ENCODE assay signal across 8 mouse cellular contexts in genomic region chr16:46290199-46290598, GRCm38 (mm10).
DNase-seq lines count a peak whose midpoint lies in the region; ATAC-seq and TF ChIP-seq lines count a peak whose summit lies in the region.

No protein-coding gene starts in this region.

- no peak overlapping the region for H3K4me3 ChIP-seq in cerebellum, adult 2 months (replicated peaks; ENCODE audit: insufficient read depth, low read depth, low read length)
- no peak overlapping the region for H3K4me3 ChIP-seq in left cerebral cortex, adult 2 months

- H3K27ac ChIP-seq in cerebellum, adult 2 months (ENCODE audit: insufficient read depth, low read length): no peak overlapping the region
- no peak overlapping the region for H3K27ac ChIP-seq in left cerebral cortex, adult 2 months

- ATAC-seq in monocyte, adult 5-6 weeks (replicated peaks; ENCODE audit: insufficient number of reproducible peaks, low FRiP score, low TSS enrichment, poor library complexity, severe bottlenecking): no peak

- intact Hi-C loops in left cerebral cortex, adult 2 months (cut with DNase I): no loop called here

- 0% methylated on average over 2 of the region's 2 CpGs for WGBS in cerebellum, adult 2 months

- TF ChIP-seq CTCF in cerebellum, adult 2 months (IDR thresholded peaks at IDR 0.05; ENCODE audit: borderline replicate concordance, insufficient read depth, low read depth, low read length): no peak
- TF ChIP-seq CTCF in left cerebral cortex, adult 2 months (IDR thresholded peaks at IDR 0.05): no peak

- peak; percentile 2 for DNase-seq in kidney, adult 9 months
- DNase-seq in kidney, adult 18-20 months: no peak
- DNase-seq in cerebellum, adult 2 months: peak; percentile 57 to 77
- peak; percentile 29 for DNase-seq in gastrocnemius, postnatal 25 days
- DNase-seq in left cerebral cortex, adult 2 months (ENCODE audit: extremely low spot score in 1 of 2, low spot score in 2 of 2): peak; percentile 19 to 38
- peak; percentile 70 for DNase-seq in retina, postnatal 1 day
- DNase-seq in spleen, adult 18-20 months: no peak

- no peak for TF ChIP-seq POLR2A in cerebellum, adult 2 months (IDR thresholded peaks at IDR 0.05; ENCODE audit: borderline replicate concordance, insufficient read depth, low read length)

- no peaks in the 10 kb centered on the region for H3K27me3 ChIP-seq in cerebellum, adult 2 months (ENCODE audit: control insufficient read depth, insufficient read depth, low read length)

- no peaks in the 10 kb centered on the region; the same call in 1 of the 2 replicates for H3K4me1 ChIP-seq in cerebellum, adult 2 months (ENCODE audit: control insufficient read depth, insufficient read depth, low read length)

Comparison
In these comparisons a context has a peak if more than half of its experiments do, and no peak if none do; other contexts are left out.
1. DNase-seq: peak in kidney, adult 9 months (single experiment), cerebellum, adult 2 months (2 of 2), gastrocnemius, postnatal 25 days (single experiment), left cerebral cortex, adult 2 months (2 of 2) and retina, postnatal 1 day (single experiment); none in kidney, adult 18-20 months (single experiment) and spleen, adult 18-20 months (0 of 2).